Mouse (Mus musculus) cortical plate, adult 2 months (tissue): ENCODE results near the gene Cluap1. TPM values are rescaled to one million over a fixed set of nuclear protein-coding genes. Genes with fewer than 3 reads are reported as not detected.

Source experiments
- H3K27ac ChIP-seq: fragments of 200-500 bp; 2 replicates; pipeline ENCODE4 v1.5.1; 2012; ENCODE audit warnings: low read length, control low read depth, inconsistent platforms; ENCODE audit not compliant: insufficient read depth
- H3K4me1 ChIP-seq: fragments of 200-500 bp; 2 replicates; pipeline ENCODE4 v1.6.1; 2011; ENCODE audit warnings: low read length; ENCODE audit not compliant: control insufficient read depth, insufficient read depth
- H3K4me3 ChIP-seq: fragments of 200-500 bp; 2 replicates; pipeline ENCODE4 v1.5.1; 2011; ENCODE audit warnings: mild to moderate bottlenecking, low read length, control low read depth; ENCODE audit not compliant: insufficient read depth
- CTCF ChIP-seq: fragments of 200-500 bp; IDR thresholded peaks from 2 replicates; pipeline ENCODE4 v1.5.1; 2011; ENCODE audit warnings: mild to moderate bottlenecking, control low read depth, low read length; ENCODE audit not compliant: insufficient read depth; ENCODE audit errors: extremely low read depth
- POLR2A ChIP-seq: fragments of 200-500 bp; IDR thresholded peaks from 2 replicates; pipeline ENCODE4 v1.6.1; 2011; ENCODE audit warnings: mild to moderate bottlenecking, low read length, control low read depth; ENCODE audit not compliant: insufficient read depth; ENCODE audit errors: extremely low read depth
- polyA plus RNA-seq: library from polyadenylated mRNA; depleted of rRNA; stranded (reverse); fragments of >200 nt; gene quantifications from 2 replicates; pipeline ENCODE4 v1.2.3, GENCODE M21; 2012

The Cluap1 gene
- polyA plus RNA-seq, 1 experiment: 25.2 TPM

DNA sequence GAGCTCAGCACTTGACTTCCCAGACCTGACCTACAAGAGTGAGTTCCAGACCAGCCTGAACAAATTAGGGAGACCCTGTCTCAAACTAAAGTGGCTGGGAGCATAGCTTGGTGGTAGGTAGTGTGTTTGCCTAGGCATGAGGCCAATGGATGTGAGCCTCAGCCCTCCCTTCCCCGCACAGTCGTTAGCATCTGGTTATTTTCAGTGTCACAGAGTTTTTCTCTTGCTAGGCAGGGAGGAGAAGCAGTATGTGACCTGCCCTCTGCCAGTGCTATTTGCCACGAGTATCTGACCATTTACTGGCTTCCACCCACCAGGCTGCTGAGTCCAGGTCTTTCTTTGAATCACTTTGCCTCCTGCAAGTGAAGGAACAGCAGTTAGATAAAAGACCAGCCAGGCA, 14.9 kb upstream of the Cluap1 start:
- Histone ChIP-seq H3K27ac (no peak overlapping the region), H3K4me3 (no peak overlapping the region), H3K4me1 (peaks cover 3% of the 10 kb centered on the region; the same call in 1 of the 2 replicates)
- TF ChIP-seq POLR2A (no peak), CTCF (no peak)

DNA sequence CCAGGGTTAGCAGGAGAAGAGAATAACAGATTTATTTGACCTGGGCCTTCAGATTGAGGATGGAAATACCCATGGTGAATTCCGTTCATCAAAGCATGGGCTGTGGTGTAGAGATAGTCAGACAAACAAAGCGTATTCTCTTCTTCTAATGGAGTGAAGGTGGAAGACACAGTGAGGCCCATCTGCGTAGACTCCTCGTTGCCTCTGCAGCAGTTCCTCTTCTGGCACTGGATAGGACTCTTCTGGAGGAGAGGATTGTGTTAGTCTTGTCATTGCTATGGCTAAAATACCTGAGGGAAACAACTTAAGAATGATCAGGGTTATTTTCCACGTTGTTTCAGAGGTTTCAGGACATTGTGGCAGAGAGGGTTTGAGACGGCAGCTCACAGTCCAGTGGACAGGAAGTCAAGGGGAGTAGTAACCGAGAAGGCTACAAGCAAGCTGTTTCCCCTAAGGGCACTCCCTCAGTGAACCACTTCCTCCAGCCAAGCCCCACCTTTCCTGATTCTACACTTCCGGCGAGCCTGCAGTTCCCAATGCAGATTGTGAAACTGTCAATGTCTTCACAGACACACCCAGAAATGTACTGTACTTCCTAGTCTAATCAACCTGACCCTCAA, 13.3 kb upstream of the Cluap1 start:
- no peak for TF ChIP-seq POLR2A
- TF ChIP-seq CTCF: no peak
- Histone ChIP-seq H3K4me1 (peaks cover 3% of the 10 kb centered on the region; the same call in 1 of the 2 replicates), H3K27ac (no peak overlapping the region; the same call in 1 of the 2 replicates)

GRCm38 (mm10) chr16:3896046-3896445, 12.6 kb upstream of the Cluap1 start:
- TF ChIP-seq CTCF: no peak
- no peak for TF ChIP-seq POLR2A
- Histone ChIP-seq H3K27ac (no peak overlapping the region), H3K4me1 (peaks cover 3% of the 10 kb centered on the region; the same call in 1 of the 2 replicates), H3K4me3 (no peak overlapping the region)

More for the DNA sequence above, 13.3 kb upstream of the Cluap1 start:
- H3K4me3 ChIP-seq: no peak overlapping the region

GRCm38 (mm10) chr16:3896553-3896952, 12.0 kb upstream of the Cluap1 start:
- TF ChIP-seq CTCF (no peak), POLR2A (no peak)
- no peak overlapping the region for H3K4me3 ChIP-seq
- peaks cover 3% of the 10 kb centered on the region; the same call in 1 of the 2 replicates for H3K4me1 ChIP-seq
- H3K27ac ChIP-seq: no peak overlapping the region

DNA sequence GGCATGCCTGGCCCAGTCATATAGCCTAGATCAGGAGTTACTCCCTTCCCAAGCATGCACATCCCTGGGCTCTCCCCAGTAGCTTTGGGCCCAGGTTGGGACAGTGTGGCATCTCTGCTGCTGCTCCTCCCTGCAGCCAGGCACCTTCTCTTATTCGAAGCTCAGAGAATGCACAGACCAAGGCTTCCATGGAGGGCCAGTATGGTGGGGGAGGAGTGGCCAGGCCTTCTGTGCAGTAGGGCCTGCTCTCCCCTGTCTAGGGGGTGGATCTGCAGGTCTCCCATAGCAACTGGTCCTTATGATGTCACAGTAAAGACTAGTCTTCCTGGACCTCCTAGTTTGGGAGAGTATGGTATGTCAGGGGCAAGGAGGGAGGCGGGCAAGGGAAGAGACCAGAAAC, 1.1 kb upstream of the Cluap1 start:
- H3K4me1 ChIP-seq: no peaks in the 10 kb centered on the region; the same call in 1 of the 2 replicates
- no peak overlapping the region for H3K27ac ChIP-seq
- no peak overlapping the region; the same call in 1 of the 2 replicates for H3K4me3 ChIP-seq
- no peak for TF ChIP-seq POLR2A
- no peak for TF ChIP-seq CTCF

DNA sequence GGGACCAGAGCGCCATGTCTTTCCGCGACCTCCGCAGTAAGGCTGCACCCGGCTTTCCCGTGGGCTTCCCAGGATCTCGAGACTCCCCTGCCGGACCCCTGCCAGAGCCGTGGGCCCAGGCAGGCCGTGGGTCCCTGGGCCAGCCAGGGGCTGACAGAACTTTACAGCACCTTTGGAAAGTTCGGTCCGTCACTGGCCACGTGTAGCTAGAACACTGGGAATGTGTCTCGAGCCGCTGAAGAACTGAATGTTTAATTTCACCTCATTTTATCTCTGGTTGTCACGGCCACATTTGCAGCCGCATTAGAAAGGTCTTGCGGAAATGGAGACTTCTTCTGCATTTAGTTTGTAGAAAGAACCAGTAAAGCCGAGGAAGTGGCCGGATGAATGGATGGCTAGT, 517 bp downstream of the Cluap1 start:
- peak overlapping the region; percentile 75 for H3K4me3 ChIP-seq
- H3K27ac ChIP-seq: no peak overlapping the region
- TF ChIP-seq CTCF (no peak), POLR2A (no peak)
- no peaks in the 10 kb centered on the region; the same call in 1 of the 2 replicates for H3K4me1 ChIP-seq

DNA sequence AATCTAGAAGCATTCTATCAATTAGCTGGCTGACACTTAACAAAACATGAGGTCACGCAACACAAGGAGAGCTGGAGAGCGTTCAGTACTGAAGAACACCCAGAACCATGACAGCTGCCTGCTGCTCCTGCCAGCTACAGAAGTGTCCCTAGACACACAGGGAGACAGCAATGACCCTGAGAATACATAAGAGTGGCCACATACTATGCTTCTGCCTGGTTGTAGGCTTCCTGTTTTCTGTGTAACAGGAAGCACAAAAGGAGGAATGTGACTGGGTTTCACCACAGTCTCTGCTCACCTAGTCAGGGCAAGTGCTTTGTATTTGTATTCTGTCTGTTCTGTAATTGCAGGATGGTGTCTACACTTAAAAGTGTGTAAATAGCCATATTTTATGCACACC, 12.2 kb downstream of the Cluap1 start:
- no peaks in the 10 kb centered on the region for H3K4me1 ChIP-seq
- TF ChIP-seq POLR2A: no peak
- no peak for TF ChIP-seq CTCF
- no peak overlapping the region for H3K27ac ChIP-seq
- no peak overlapping the region for H3K4me3 ChIP-seq

DNA sequence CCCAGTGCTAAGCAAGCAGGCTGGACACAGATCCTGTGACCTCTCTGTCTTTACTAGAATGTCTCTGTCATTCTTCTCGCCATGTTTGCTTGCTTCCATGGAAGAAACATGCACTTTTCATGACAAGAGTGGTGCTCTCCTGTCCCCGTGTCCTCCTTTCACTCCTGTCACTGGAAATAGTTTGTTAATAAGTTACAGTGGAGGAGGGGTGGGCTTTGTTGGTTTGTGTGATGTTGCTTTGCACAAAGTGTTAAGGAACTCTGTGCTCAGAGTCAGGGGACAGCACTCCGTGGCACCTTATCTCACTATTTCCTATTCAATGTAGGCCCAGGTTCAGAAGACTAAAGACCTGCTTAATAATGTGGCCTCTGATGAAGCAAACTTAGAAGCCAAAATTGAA, 14.9 kb downstream of the Cluap1 start:
- no peak for TF ChIP-seq CTCF
- no peak overlapping the region for H3K4me3 ChIP-seq
- H3K4me1 ChIP-seq: no peaks in the 10 kb centered on the region
- H3K27ac ChIP-seq: no peak overlapping the region

GRCm38 (mm10) chr16:3923966-3924365, 15.4 kb downstream of the Cluap1 start:
- Histone ChIP-seq H3K4me3 (no peak overlapping the region), H3K27ac (no peak overlapping the region), H3K4me1 (no peaks in the 10 kb centered on the region)
- no peak for TF ChIP-seq CTCF
- TF ChIP-seq POLR2A: no peak

DNA sequence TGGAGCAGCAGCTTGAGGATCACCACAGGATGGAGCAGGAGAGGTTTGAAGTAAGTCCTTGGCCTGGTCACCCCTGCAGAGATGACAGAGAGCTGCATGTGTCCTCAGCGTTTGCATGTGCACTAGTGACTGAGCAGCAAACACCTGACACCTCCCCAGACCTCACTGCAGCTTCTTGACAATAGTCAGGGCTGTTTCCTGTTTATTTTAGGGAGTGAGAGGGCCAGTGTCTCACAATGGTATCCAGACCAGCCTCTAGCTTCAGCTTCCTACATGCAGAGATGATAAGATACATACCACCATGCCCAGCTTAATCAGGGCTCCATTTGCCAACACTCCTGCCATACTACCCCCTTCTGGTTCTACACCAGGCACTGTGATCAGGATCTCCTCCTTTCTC, 20.0 kb downstream of the Cluap1 start:
- Histone ChIP-seq H3K27ac (no peak overlapping the region), H3K4me1 (no peaks in the 10 kb centered on the region), H3K4me3 (no peak overlapping the region)
- TF ChIP-seq POLR2A: no peak
- TF ChIP-seq CTCF: no peak
